Mouse (Mus musculus) embryonic fibroblast, embryonic 13.5 days (primary cell): ENCODE results near the gene Mea1.

ENCODE experiments used
- CTCF ChIP-seq: IDR thresholded peaks from 2 replicates; pipeline ENCODE4 v1.5.1; 2011; ENCODE audit warnings: mild to moderate bottlenecking, control low read depth, low read length, moderate library complexity, borderline replicate concordance; ENCODE audit not compliant: insufficient read depth
- POLR2A ChIP-seq: IDR thresholded peaks from 2 replicates; pipeline ENCODE4 v1.6.1; 2011; ENCODE audit warnings: low read depth, mild to moderate bottlenecking, control low read depth, low read length, moderate library complexity

DNA sequence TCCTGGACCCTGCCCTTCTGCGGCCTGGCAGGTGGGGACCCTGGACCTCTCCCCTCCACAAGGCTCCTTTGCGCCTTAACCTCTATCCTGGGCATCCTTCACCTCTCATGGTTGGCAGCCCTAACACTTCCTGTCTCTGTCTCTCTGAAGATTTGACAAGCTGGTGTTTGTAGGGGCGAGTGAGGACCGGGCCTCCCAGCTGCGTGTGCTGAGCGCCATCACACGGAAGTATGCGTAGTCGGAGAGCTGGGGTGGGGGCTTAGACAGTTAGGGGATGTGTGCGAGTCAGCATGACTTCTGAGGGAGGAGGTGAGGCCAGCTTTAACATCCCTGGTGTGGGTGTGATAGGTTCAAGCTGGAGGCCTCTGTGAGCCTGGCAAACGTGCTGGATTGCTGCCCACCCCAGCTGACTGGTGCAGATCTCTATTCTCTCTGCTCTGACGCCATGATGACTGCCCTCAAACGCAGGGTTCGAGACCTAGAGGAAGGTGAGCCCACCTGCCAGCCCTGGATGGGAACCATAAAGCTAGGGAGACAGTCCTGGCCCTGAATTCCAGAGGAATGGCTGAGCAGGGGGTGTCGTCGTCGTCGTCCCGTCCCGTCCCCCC is 46.0 kb downstream of the Mea1 start:
- TF ChIP-seq POLR2A = no peak
- TF ChIP-seq CTCF = no peak
